Mouse (Mus musculus) neural tube, embryonic 14.5 days (tissue): Measurements from ENCODE around the gene Nfkbib. TPM values are rescaled to one million over a fixed set of nuclear protein-coding genes. Genes with fewer than 3 reads are reported as not detected.

Experiments used
- ATAC-seq: fragments of 200-750 bp; cut with Nextera tagmentation; 2 replicates; pipeline ENCODE4 v1.8.0; 2017; ENCODE audit warnings: low read depth, mild to moderate bottlenecking, moderate TSS enrichment, moderate library complexity
- H3K27ac ChIP-seq: fragments of 300-500 bp; sonication (generic); 2 replicates; pipeline ENCODE4 v1.5.1; 2014; ENCODE audit warnings: low read depth, mild to moderate bottlenecking, control low read depth, low read length, moderate library complexity, mixed read lengths
- H3K27me3 ChIP-seq: fragments of 300-500 bp; sonication (generic); 2 replicates; pipeline ENCODE4 v1.6.1; 2014; ENCODE audit warnings: low read length; ENCODE audit not compliant: control insufficient read depth, insufficient read depth
- H3K36me3 ChIP-seq: fragments of 300-500 bp; sonication (generic); 2 replicates; pipeline ENCODE4 v1.6.1; 2014; ENCODE audit warnings: low read length, mixed read lengths; ENCODE audit not compliant: control insufficient read depth, insufficient read depth
- H3K4me1 ChIP-seq: fragments of 300-500 bp; sonication (generic); 2 replicates; pipeline ENCODE4 v1.6.1; 2014; ENCODE audit warnings: low read length; ENCODE audit not compliant: control insufficient read depth, insufficient read depth
- H3K4me2 ChIP-seq: fragments of 300-500 bp; sonication (generic); 2 replicates; pipeline ENCODE4 v1.6.1; 2014; ENCODE audit warnings: mild to moderate bottlenecking, low read depth, low read length, control low read depth
- H3K4me3 ChIP-seq: fragments of 300-500 bp; sonication (generic); 2 replicates; pipeline ENCODE4 v1.5.1; 2014; ENCODE audit warnings: low read depth, low read length, control low read depth, mixed read lengths
- H3K9ac ChIP-seq: fragments of 300-500 bp; sonication (generic); replicated peaks from 2 replicates; pipeline ENCODE4 v1.6.1; 2014; ENCODE audit warnings: low read depth, mild to moderate bottlenecking, control low read depth, low read length, mixed read lengths
- H3K9me3 ChIP-seq: fragments of 300-500 bp; sonication (generic); 2 replicates; pipeline ENCODE4 v1.6.1; 2016; ENCODE audit warnings: low read length; ENCODE audit not compliant: control insufficient read depth
- WGBS: fragments of 180-500 bp; shearing (Covaris S2); extraction: QIAGEN DNeasy Blood & Tissue Kit; methylation state at CpG from one replicate; pipeline ENCODE4 v1.1.7; 2014; 5-methylcytosine and 5-hydroxymethylcytosine counted together
- polyA plus RNA-seq: library from polyadenylated mRNA; unstranded; fragments of >200 nt; fragmentation: Nextera tagmentation; extraction: Ambion mirVana; gene quantifications from 2 replicates; pipeline ENCODE4 v1.2.1, GENCODE M21; 2014

The Nfkbib gene
- polyA plus RNA-seq, 1 experiment from 2014 or later: 77.8 TPM

GRCm38 (mm10) chr7:28801901-28802670, 34.8 kb upstream of the Nfkbib start:
- Histone ChIP-seq H3K36me3 (no peaks in the 10 kb centered on the region), H3K4me1 (no peaks in the 10 kb centered on the region), H3K4me3 (no peak overlapping the region), H3K9ac (no peak overlapping the region), H3K27ac (peak overlapping the region; percentile 0; the same call in 1 of the 2 replicates), H3K4me2 (no peak overlapping the region), H3K27me3 (no peaks in the 10 kb centered on the region), H3K9me3 (no peaks in the 10 kb centered on the region)
- ATAC-seq: no peak
- WGBS: 15% methylated on average over 10 of the region's 10 CpGs

- no peak overlapping the region for H3K9ac ChIP-seq
- H3K36me3 ChIP-seq: no peaks in the 10 kb centered on the region
- ATAC-seq: no peak
- H3K27ac ChIP-seq: no peak overlapping the region
- no peaks in the 10 kb centered on the region for H3K9me3 ChIP-seq
- H3K4me2 ChIP-seq: no peak overlapping the region
- no peaks in the 10 kb centered on the region for H3K27me3 ChIP-seq
- H3K4me1 ChIP-seq: no peaks in the 10 kb centered on the region
- WGBS: 69% methylated on average over 3 of the region's 3 CpGs
- no peak overlapping the region for H3K4me3 ChIP-seq
Observed at GRCm38 (mm10) chr7:28801451-28801850, 34.1 kb upstream of the Nfkbib start.

GRCm38 (mm10) chr7:28799994-28800393, 32.7 kb upstream of the Nfkbib start:
- Histone ChIP-seq H3K27ac (no peak overlapping the region), H3K4me1 (no peaks in the 10 kb centered on the region), H3K27me3 (no peaks in the 10 kb centered on the region), H3K4me3 (no peak overlapping the region), H3K9me3 (no peaks in the 10 kb centered on the region), H3K9ac (no peak overlapping the region), H3K4me2 (no peak overlapping the region), H3K36me3 (no peaks in the 10 kb centered on the region)
- 92% methylated on average over 9 of the region's 9 CpGs for WGBS
- ATAC-seq: no peak

- peak; percentile 73; the same call in 1 of the 2 replicates for ATAC-seq
- 15% methylated on average over 32 of the region's 32 CpGs for WGBS
- H3K27ac ChIP-seq: no peak overlapping the region
- 0 out of 2 replicates have a peak overlapping the region, but pooled peaks have one; percentile 2 for H3K9ac ChIP-seq
- H3K4me3 ChIP-seq: peak overlapping the region; percentile 7; the same call in 1 of the 2 replicates
- H3K27me3 ChIP-seq: no peaks in the 10 kb centered on the region
- no peaks in the 10 kb centered on the region for H3K36me3 ChIP-seq
- H3K9me3 ChIP-seq: no peaks in the 10 kb centered on the region
- H3K4me2 ChIP-seq: peak overlapping the region; percentile 35
- H3K4me1 ChIP-seq: no peaks in the 10 kb centered on the region
Observed at GRCm38 (mm10) chr7:28796562-28796975, 29.3 kb upstream of the Nfkbib start.

- no peak for ATAC-seq
- no peak overlapping the region for H3K4me3 ChIP-seq
Observed at GRCm38 (mm10) chr7:28795832-28796231, 28.5 kb upstream of the Nfkbib start.

GRCm38 (mm10) chr7:28794496-28794895, 27.2 kb upstream of the Nfkbib start:
- H3K27me3 ChIP-seq: no peaks in the 10 kb centered on the region

More at GRCm38 (mm10) chr7:28795832-28796231, 28.5 kb upstream of the Nfkbib start:
- Histone ChIP-seq H3K4me2 (no peak overlapping the region), H3K4me1 (no peaks in the 10 kb centered on the region), H3K36me3 (no peaks in the 10 kb centered on the region), H3K27me3 (no peaks in the 10 kb centered on the region), H3K9me3 (no peaks in the 10 kb centered on the region), H3K27ac (no peak overlapping the region), H3K9ac (no peak overlapping the region)
- 86% methylated on average over 15 of the region's 15 CpGs for WGBS

GRCm38 (mm10) chr7:28793834-28794233, 26.5 kb upstream of the Nfkbib start:
- no peaks in the 10 kb centered on the region for H3K4me1 ChIP-seq
- no peak overlapping the region for H3K9ac ChIP-seq

More at GRCm38 (mm10) chr7:28794496-28794895, 27.2 kb upstream of the Nfkbib start:
- H3K27ac ChIP-seq: no peak overlapping the region
- no peak overlapping the region for H3K4me2 ChIP-seq
- no peak overlapping the region for H3K4me3 ChIP-seq
- ATAC-seq: no peak
- no peak overlapping the region for H3K9ac ChIP-seq
- 77% methylated on average over 3 of the region's 3 CpGs for WGBS
- no peaks in the 10 kb centered on the region for H3K9me3 ChIP-seq
- H3K4me1 ChIP-seq: no peaks in the 10 kb centered on the region
- no peaks in the 10 kb centered on the region for H3K36me3 ChIP-seq

GRCm38 (mm10) chr7:28792391-28793185, 25.3 kb upstream of the Nfkbib start:
- Histone ChIP-seq H3K4me2 (no peak overlapping the region), H3K4me3 (no peak overlapping the region), H3K27me3 (no peaks in the 10 kb centered on the region), H3K36me3 (no peaks in the 10 kb centered on the region; the same call in 1 of the 2 replicates), H3K4me1 (no peaks in the 10 kb centered on the region), H3K9me3 (no peaks in the 10 kb centered on the region), H3K27ac (no peak overlapping the region), H3K9ac (no peak overlapping the region)
- WGBS: 84% methylated on average over 12 of the region's 14 CpGs
- no peak for ATAC-seq

More at GRCm38 (mm10) chr7:28793834-28794233, 26.5 kb upstream of the Nfkbib start:
- WGBS: 38% methylated on average over 2 of the region's 2 CpGs
- Histone ChIP-seq H3K9me3 (no peaks in the 10 kb centered on the region), H3K27ac (no peak overlapping the region), H3K4me3 (no peak overlapping the region), H3K27me3 (no peaks in the 10 kb centered on the region), H3K4me2 (no peak overlapping the region), H3K36me3 (no peaks in the 10 kb centered on the region; the same call in 1 of the 2 replicates)
- ATAC-seq: no peak

- no peak overlapping the region for H3K4me2 ChIP-seq
- no peak overlapping the region for H3K9ac ChIP-seq
- no peak overlapping the region for H3K27ac ChIP-seq
- H3K36me3 ChIP-seq: no peaks in the 10 kb centered on the region; the same call in 1 of the 2 replicates
- H3K9me3 ChIP-seq: no peaks in the 10 kb centered on the region
- no peak overlapping the region for H3K4me3 ChIP-seq
- H3K27me3 ChIP-seq: no peaks in the 10 kb centered on the region
- H3K4me1 ChIP-seq: no peaks in the 10 kb centered on the region
- no peak for ATAC-seq
Observed at GRCm38 (mm10) chr7:28791706-28792105, 24.4 kb upstream of the Nfkbib start.
